Mouse (Mus musculus): ENCODE measurements around the gene Vmn1r208.
"Not testable (repeated sequence)": the region's sequence is repeated elsewhere in the genome, so short reads cannot be mapped to it uniquely, and the experiment has no call there.

The Vmn1r208 gene

DNA sequence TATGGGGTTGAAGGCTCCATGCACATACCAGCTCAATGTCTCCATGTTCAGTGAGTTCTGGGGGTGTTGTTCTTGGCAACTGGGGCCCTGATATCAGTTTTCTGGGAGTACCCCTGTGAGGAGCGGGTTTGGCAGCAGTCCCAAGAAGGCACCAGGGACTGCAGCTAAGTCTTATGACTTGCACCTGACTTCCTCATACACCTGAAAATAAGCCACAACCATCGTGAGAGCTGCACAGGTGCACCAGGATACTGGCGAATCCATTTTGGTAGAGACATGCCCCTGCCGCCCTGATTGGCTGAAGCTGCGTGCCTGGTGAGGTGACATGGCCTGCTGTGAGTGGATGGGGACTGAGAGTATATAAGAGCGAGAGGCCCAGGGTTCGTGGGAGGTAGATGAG is at the start of gene Vmn1r208:
Gene Vmn1r208 (minus strand): TSS at position 101 of the 400 bp plus-strand sequence.
- not testable (repeated sequence) for DNase-seq (ENCODE audit: extremely low read depth, low read depth)

DNA sequence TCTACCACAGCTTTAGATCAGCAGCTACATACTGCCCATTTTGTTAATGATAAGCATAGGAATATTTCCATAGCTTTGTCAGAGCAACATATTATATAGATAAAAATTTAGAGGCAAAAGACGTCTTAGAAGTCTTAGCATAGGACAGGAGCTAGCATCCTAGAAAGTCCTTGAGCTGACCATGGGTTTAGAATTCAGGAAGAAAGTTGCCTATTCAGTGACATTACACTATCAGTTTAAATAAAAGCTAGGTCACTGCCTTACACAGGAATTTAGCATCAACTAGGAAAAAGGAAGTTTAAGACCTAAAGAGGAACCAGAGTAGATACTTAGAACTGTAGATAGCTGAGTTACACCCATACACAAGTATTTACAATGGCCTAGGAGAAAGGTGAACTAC is 44.4 kb upstream of the Vmn1r208 start:
- peak; percentile 53 for DNase-seq (ENCODE audit: extremely low read depth, low read depth)

DNA sequence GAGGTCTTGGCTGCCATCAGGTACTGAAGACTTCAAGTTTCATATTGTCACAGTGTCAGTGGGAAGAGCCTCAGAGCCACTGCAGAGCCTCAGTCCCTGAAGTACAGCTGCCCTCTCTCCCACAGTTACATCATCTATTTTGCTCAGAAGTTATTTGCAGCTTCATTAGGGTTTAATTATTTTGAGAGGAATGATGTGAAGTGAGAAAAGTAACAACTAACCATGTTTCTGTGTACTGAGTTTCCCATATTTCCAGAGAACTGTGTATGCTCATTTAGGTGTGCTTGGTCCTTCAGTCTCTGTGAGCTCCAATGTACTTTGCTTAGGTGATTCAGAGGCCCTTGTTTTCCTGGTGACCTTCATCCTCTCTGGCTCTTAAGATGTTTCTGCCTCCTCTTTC is 32.4 kb upstream of the Vmn1r208 start, which contains the start of gene Vmn1r209:
Gene Vmn1r209 (minus strand): TSS at position 101 of the 400 bp plus-strand sequence.
- DNase-seq (ENCODE audit: extremely low read depth, low read depth) = not testable (repeated sequence)

DNA sequence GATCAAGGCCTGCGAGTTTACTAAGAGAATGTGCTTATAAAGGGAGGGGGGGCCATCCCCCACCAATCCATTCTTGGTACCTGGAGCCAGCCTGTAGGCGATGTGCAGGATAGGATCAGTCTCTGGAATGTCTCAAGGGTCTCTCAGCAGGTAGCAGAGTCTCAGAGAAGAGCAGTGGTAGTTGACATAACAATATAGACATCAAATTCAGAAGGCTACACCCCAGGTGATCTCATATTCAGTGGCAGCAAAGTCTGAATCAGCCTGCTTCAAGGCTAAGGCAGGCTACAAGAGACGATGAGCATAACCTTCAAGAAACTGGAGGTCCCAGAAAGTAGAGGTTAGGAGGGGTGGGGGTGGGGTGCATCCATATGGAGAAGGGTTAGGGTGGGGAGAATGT is 10.9 kb upstream of the Vmn1r208 start:
- not testable (repeated sequence) for DNase-seq (ENCODE audit: extremely low read depth, low read depth)

DNA sequence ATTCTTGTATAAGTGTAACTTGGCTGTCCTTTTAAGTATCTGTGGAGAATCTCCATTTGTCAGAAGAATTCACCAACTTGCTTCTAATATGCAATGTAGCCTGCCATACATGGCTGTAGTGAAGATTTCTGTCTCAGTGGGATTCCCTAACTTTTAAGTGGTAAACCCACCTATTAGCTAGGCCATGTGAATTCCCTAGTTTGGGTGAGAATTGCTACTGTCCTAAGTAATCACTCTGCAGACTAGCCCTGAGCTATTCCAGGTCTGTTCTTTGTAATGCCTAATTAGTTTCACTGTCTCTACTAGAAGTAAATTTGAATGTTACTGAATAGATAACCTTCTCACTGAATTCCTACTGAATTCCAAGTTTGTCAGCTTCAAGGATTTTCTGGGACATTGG is 7.0 kb upstream of the Vmn1r208 start:
- DNase-seq (ENCODE audit: extremely low read depth, low read depth) = not testable (repeated sequence)

DNA sequence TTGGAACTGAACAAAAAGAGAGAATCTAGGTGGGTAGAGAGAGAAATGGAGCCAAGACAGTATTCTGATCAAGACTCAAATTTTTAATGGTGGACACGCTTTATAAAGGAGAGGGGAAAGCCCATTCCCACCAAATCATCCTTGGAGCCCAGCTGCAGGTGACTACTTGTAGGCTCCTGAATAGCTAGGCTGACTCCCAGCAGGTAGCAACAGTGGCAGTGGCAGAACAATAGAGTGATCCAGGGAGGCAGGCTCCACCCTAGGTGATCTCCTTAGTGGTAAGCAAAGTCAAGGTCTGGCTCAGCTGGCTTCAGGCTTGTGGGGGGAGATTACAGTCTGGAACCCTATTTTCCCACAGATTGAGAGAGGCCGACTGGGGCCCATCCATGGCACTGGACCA is 5.6 kb downstream of the Vmn1r208 start:
- not testable (repeated sequence) for DNase-seq (ENCODE audit: extremely low read depth, low read depth)

DNA sequence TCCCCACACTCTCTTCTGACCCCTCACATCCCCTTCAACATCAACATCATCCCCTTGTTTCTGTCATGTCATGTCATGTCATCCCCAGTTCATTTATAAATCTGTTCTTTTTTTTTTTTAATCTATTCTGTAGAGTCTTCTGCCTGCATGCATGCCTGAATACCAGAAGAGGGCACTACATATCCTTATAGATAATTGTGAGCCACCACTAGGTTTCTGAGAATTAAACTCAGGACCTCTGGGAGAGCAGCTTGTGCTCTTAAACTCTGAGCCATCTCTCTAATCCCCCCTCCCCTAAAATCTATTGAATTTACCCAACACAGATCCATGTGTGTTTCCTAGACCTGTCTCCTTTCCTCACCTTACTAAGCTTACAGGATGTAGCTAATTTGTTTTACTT is 29.7 kb downstream of the Vmn1r208 start:
- DNase-seq (ENCODE audit: extremely low read depth, low read depth) = no peak

DNA sequence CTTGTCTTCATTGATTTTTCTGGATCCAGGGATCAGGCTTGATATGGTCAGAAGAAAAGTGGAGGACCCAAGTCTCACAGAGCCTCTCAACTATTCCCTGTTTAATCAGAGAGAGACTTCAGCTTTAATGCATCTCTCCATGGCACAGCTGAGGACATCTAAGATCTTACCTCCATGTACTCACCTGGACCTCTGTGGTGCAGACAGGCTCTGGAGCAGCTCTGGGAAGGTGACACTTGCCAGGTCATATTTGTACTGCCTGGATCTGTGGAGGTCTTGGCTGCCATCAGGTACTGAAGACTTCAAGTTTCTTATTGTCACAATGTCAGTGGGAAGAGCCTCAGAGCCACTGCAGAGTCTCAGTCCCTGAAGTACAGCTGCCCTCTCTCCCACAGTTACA is 47.7 kb downstream of the Vmn1r208 start, which contains the start of gene Vmn1r207-ps:
Gene Vmn1r207-ps (minus strand): TSS at position 101 of the 400 bp plus-strand sequence.
- DNase-seq (ENCODE audit: extremely low read depth, low read depth) = not testable (repeated sequence)

All from MEL-GATA-1-ER (cell line).